Mouse (Mus musculus) lung, adult 2 months (tissue): ENCODE results near the gene Tial1.

Source experiments
- CTCF ChIP-seq: fragments of 200-500 bp; IDR thresholded peaks from 2 replicates; pipeline ENCODE4 v1.5.1; 2011; ENCODE audit warnings: mild to moderate bottlenecking, low read length, control low read depth; ENCODE audit not compliant: insufficient read depth
- POLR2A ChIP-seq: fragments of 200-500 bp; IDR thresholded peaks from 2 replicates; pipeline ENCODE4 v1.6.1; 2011; ENCODE audit warnings: low read depth, mild to moderate bottlenecking, control low read depth, low read length, borderline replicate concordance; ENCODE audit errors: extremely low read depth

- TF ChIP-seq POLR2A (no peak), CTCF (no peak)
Measured at GRCm38 (mm10) chr7:128392972-128393314, 68.6 kb downstream of the Tial1 start.
